Mouse (Mus musculus): ENCODE results near the gene Rps28. TPM values are rescaled to one million over a fixed set of nuclear protein-coding genes. Genes with fewer than 3 reads are reported as not detected.

Rps28 gene
- total RNA-seq, 1 experiment from 2014 or later: 701 TPM

DNA sequence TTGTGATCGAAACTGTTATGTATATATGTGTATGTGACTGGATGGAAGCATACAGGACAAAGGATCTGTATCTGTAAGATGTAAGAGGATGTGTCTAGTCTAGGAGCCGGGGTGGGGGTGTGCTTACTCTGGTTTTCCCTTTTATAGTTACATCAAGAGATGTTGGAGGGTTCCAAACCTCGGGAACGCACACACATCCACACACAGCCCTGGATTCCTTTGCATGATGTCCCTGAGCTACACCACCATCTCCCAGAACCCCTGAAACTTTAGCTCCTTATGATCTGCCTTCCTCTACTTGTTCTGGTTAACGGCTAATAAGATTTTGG lies 44.4 kb downstream of the Rps28 start:
- ATAC-seq (ENCODE audit: extremely low read depth, insufficient number of reproducible peaks, low FRiP score, poor library complexity, severe bottlenecking): no peak

DNA sequence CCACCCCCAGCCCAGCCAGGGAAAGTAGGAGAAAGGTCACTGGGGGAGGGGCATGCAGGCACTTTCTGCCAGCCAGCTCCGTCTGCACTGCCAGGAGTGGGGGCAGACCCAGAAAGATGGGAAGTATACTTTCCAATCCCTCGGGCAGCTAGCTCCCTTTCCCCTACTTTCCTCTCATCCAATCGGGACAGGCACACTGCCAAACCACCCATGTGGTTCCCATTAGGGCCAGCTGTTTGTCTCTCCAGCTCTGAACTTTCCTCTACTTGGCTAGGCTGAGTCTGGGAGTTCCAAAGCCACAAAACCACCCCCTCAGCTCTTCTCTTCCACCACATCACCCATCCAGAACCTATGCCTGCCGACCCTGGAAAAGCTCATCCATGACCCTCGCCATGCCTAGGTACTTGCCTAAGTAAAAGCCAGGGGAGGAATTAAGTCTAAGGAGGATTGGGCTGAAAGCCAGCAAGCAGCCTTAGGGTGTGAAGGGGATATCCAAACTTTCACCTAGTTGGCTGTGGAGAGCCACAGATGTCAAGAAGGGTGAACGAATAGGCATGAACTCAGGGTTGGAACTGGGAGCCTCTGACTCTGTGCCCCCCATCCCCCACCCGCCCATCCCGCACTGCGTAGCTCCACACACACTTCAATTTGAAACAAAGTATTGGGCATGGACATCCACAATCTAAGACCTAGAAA lies 44.9 kb downstream of the Rps28 start:
- ATAC-seq (ENCODE audit: extremely low read depth, insufficient number of reproducible peaks, low FRiP score, poor library complexity, severe bottlenecking): no peak

DNA sequence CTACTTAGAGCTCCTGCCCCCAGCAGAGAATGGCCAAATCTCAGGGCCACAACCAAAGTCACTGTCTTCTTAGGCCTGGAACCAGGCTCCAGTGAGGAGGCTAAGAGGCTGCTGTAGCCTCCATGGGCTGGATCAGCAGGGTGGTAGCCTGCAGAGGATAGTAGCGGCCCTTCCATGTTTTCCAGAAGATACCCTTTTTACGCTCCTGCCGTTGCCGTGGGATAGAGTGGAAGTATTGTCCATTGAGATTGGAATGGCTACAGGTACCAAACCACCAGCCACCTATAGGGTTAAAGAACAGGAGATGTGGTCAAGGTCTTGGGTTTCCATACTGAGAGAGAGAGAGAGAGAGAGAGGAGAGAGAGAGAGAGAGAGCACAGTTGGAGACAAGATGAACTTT lies 49.1 kb downstream of the Rps28 start:
- no peak for ATAC-seq (ENCODE audit: extremely low read depth, insufficient number of reproducible peaks, low FRiP score, poor library complexity, severe bottlenecking)

DNA sequence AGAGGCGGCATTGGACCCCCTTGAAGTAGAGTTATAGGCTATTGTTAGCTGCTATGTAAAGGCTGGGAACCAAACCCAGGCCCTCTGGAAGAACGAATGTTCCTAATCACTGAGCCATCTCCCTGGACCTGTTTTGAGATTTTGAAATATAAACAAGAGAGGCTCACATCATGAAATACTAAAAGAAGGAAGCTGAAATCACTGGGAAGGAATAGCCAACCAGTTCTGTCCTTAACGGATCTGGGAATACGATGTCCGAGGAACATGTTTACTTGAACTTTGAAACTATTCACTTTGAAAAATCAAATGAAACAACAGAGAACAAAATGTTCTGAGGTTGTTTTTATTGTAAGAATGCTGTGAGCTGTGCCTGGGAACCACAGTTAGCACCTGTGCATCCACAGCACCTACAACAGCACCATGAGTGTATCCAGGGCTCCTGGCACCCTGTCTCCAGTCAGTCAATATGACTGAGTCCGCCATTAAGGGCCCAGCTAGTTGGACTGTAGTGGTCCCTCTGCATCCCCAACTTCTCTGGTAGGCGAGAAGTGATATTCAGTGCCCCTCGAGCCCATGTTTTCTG lies 49.7 kb downstream of the Rps28 start:
- ATAC-seq (ENCODE audit: extremely low read depth, insufficient number of reproducible peaks, low FRiP score, poor library complexity, severe bottlenecking): no peak

DNA sequence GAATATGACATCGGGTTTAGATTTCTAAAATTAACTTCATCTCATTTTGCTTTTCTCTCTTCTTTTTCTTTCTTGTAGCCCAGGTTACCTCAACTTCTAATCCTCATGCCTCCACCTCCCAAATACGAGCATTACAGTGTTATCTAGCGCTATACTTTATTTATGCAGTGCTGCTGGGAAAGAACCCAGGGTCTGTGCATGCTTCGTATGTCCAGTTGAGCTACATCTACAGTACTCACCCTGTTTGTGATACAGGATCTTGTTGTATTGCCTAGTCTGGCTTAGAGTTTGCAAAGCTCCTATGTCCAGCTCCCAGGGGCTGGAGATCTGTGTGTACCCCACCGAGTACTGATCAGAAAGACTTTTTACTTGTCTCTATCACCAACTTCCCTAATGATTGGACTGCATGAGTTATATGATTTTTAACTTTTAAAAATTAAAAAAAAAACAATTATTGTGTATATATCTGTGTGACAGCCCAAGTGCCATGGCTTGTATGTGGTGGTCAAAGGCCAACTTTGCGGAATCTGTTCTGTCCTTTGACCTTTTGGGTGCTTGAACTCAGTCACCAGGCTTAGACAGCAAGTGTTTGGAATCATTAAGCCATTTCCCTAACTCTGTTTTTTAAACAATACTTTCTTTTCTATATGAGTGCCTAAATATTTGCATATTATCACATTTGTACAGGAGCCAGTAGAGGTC lies 50.3 kb downstream of the Rps28 start:
- ATAC-seq (ENCODE audit: extremely low read depth, insufficient number of reproducible peaks, low FRiP score, poor library complexity, severe bottlenecking): no peak

DNA sequence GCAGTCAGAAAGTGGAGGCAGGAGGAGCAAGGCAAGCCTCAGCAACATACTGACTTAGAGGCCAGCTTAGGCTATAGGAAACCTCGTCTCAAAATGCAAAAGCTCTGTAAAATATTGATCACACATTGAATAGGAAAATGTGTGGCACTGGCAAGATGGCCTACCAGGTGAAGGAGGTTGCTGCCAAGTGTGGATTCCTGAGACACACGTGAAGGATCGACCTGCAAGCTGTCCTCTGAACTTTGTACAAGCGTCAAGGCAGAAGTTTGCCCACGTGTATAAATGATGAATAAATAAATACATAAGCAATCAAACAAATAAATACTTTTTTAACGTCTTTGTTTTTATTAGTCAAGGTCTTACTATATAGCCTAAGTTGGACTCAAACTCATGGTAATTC lies 50.9 kb downstream of the Rps28 start:
- no peak for ATAC-seq (ENCODE audit: extremely low read depth, insufficient number of reproducible peaks, low FRiP score, poor library complexity, severe bottlenecking)

DNA sequence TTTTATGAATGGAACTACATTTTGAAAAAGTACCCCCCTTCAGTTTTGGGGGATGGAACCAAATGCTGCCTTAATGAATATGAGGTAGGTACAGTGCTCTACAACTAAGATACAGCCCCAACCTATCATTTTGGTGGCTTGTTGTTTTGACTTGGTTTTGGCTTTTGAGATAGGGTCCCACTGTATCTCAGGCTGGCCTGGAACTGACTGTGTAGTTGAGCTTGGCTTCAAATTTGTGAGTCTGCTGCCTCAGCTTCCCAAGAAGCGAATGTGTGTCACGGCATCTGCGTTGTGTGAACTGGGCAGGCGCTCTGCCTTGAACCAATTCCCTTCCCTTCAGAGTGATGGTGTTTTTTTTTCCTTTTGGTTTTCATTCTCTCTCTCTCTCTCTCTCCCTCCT lies 52.7 kb downstream of the Rps28 start:
- no peak for ATAC-seq (ENCODE audit: extremely low read depth, insufficient number of reproducible peaks, low FRiP score, poor library complexity, severe bottlenecking)

Other genes starting within 250 kb of the Rps28 start
- gene Zfp414, start 195.5 kb downstream of the Rps28 start, total RNA-seq (2017): 35.3 and 40.5 TPM in 2 replicates
- gene Pram1, start 186.5 kb downstream of the Rps28 start, total RNA-seq (2017): 64.7 and 68.6 TPM in 2 replicates
- gene Hnrnpm, start 137.7 kb downstream of the Rps28 start, total RNA-seq (2017): 247 and 353 TPM in 2 replicates
- gene March2, start 105.9 kb downstream of the Rps28 start, total RNA-seq (2017): 62.6 and 68.3 TPM in 2 replicates
- gene Rab11b, start 64.0 kb downstream of the Rps28 start, total RNA-seq (2017): 33.9 and 50.0 TPM in 2 replicates
- 2.3 TPM in 1 of 2 replicates, not detected in the other for gene Angptl4, start 42.7 kb downstream of the Rps28 start, total RNA-seq (2017)
- gene Kank3, start 14.0 kb downstream of the Rps28 start, total RNA-seq (2017): 3.1 and 4.0 TPM in 2 replicates
- gene Ndufa7, start within 50 bp of the Rps28 start, total RNA-seq (2017): 138 and 155 TPM in 2 replicates
- gene Cd320, start 18.5 kb upstream of the Rps28 start, total RNA-seq (2017): 1.6 and 2.9 TPM in 2 replicates
- gene Gm7029, start 49.3 kb upstream of the Rps28 start, total RNA-seq (2017): not detected in 2 replicates
- 0.86 and 3.0 TPM in 2 replicates for gene Kifc1, start 66.1 kb upstream of the Rps28 start, total RNA-seq (2017)
- 0.93 TPM in 1 of 2 replicates, not detected in the other for gene Platr17, start 80.6 kb upstream of the Rps28 start, total RNA-seq (2017)
- gene Daxx, start 84.9 kb upstream of the Rps28 start, total RNA-seq (2017): 74.4 and 81.8 TPM in 2 replicates
- gene Tapbp, start 91.3 kb upstream of the Rps28 start, total RNA-seq (2017): 198 and 225 TPM in 2 replicates
- 39.3 and 41.3 TPM in 2 replicates for gene Zbtb22, start 91.3 kb upstream of the Rps28 start, total RNA-seq (2017)
- gene Rgl2, start 105.0 kb upstream of the Rps28 start, total RNA-seq (2017): 146 and 180 TPM in 2 replicates
- 63.5 and 71.6 TPM in 2 replicates for gene Pfdn6, start 115.8 kb upstream of the Rps28 start, total RNA-seq (2017)
- gene Wdr46, start 116.1 kb upstream of the Rps28 start, total RNA-seq (2017): 16.1 and 24.2 TPM in 2 replicates
- gene B3galt4, start 126.9 kb upstream of the Rps28 start, total RNA-seq (2017): 7.1 and 7.7 TPM in 2 replicates
- 31.5 and 40.8 TPM in 2 replicates for gene Vps52, start 131.2 kb upstream of the Rps28 start, total RNA-seq (2017)
- 780 and 810 TPM in 2 replicates for gene Rps18, start 131.4 kb upstream of the Rps28 start, total RNA-seq (2017)
- 1,803 and 2,030 TPM in 2 replicates for gene H2-K1, start 175.8 kb upstream of the Rps28 start, total RNA-seq (2017)
- gene Ring1, start 200.1 kb upstream of the Rps28 start, total RNA-seq (2017): 14.8 and 24.3 TPM in 2 replicates
- gene H2-Ke6, start 203.5 kb upstream of the Rps28 start, total RNA-seq (2017): 89.7 and 114 TPM in 2 replicates
- gene Slc39a7, start 207.1 kb upstream of the Rps28 start, total RNA-seq (2017): 65.5 and 69.1 TPM in 2 replicates
- 65.3 and 70.2 TPM in 2 replicates for gene Rxrb, start 207.2 kb upstream of the Rps28 start, total RNA-seq (2017)
- gene Col11a2, start 214.9 kb upstream of the Rps28 start, total RNA-seq (2017): 10.4 and 13.0 TPM in 2 replicates